Mouse (Mus musculus): ENCODE data around the gene Taf4. TPM values are rescaled to one million over a fixed set of nuclear protein-coding genes. Genes with fewer than 3 reads are reported as not detected.

Gene Taf4
- total and polyA plus RNA-seq, 3 experiments = 6.3 to 21.8 TPM; not detected in 1

DNA sequence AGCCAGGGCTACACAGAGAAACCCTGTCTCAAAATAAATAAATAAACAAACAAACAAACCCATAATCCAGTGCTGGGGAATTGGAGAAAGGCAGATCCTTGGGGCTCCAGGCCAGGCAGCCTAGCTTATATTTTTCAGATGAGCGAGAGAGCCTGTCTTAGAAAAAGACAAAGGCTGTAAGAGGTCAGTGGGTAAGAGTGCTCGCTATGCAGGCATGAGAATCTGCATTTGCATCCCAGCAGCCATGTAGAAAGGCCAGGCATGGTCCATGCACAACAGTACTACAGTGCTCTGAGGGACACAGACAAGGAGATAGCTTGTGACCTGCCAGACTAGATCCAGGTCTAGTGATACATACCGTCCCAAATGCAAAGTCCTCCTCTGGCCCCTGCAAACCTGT lies 6.3 kb upstream of the Taf4 start:
- Histone ChIP-seq H3K27ac (ENCODE audit: control insufficient read depth, low read depth, low read length) (no peak overlapping the region), H3K9ac (ENCODE audit: control insufficient read depth, low read depth, low read length, poor library complexity, severe bottlenecking) (no peak overlapping the region), H3K79me2 (ENCODE audit: control insufficient read depth, insufficient read depth, low read length, poor library complexity) (no peaks in the 10 kb centered on the region), H3K4me3 (ENCODE audit: control insufficient read depth in 1 of 2, insufficient read depth in 1 of 2, low read depth in 2 of 2, low read length in 2 of 2) (no peak overlapping the region), H3K9me3 (replicated peaks; ENCODE audit: insufficient read depth, low read length) (no peaks in the 10 kb centered on the region), H3K36me3 (ENCODE audit: control insufficient read depth in 1 of 2, insufficient read depth in 2 of 2, low read length in 2 of 2) (peaks cover 0 to under 1% of the 10 kb centered on the region in 2 experiments; a peak in 2 of 4 replicates), H3K4me1 (ENCODE audit: control insufficient read depth in 1 of 2, insufficient read depth in 2 of 2, low read length in 2 of 2) (peaks cover 0 to 7% of the 10 kb centered on the region in 2 experiments; a peak in 2 of 4 replicates), H3K27me3 (ENCODE audit: control insufficient read depth in 1 of 2, insufficient read depth in 2 of 2, low read length in 2 of 2) (no peaks in the 10 kb centered on the region)
- TF ChIP-seq TAL1 (IDR thresholded peaks at IDR 0.05; ENCODE audit: low read length) (no peak), EP300 (IDR thresholded peaks at IDR 0.05; ENCODE audit: low read depth in 1 of 2, low read length in 2 of 2) (no peak), SIN3A (IDR thresholded peaks at IDR 0.05; ENCODE audit: low read length) (no peak), BHLHE40 (IDR thresholded peaks at IDR 0.05; ENCODE audit: borderline replicate concordance, low read depth, low read length) (no peak), TCF12 (IDR thresholded peaks at IDR 0.05; ENCODE audit: low read depth, low read length) (no peak), ZNF384 (IDR thresholded peaks at IDR 0.05; ENCODE audit: low read depth, low read length) (no peak), MXI1 (IDR thresholded peaks at IDR 0.05; ENCODE audit: low read depth, low read length) (no peak)
- DNase-seq (ENCODE audit: low read depth, low spot score) = no peak

GRCm38 (mm10) chr2:179980616-179981015 lies 4.2 kb upstream of the Taf4 start:
- Histone ChIP-seq H3K36me3 (ENCODE audit: control insufficient read depth in 1 of 2, insufficient read depth in 2 of 2, low read length in 2 of 2) (peaks cover 0 to 5% of the 10 kb centered on the region in 2 experiments; a peak in 2 of 4 replicates), H3K4me3 (ENCODE audit: control insufficient read depth in 1 of 2, insufficient read depth in 1 of 2, low read depth in 2 of 2, low read length in 2 of 2) (no peak overlapping the region), H3K9ac (ENCODE audit: control insufficient read depth, low read depth, low read length, poor library complexity, severe bottlenecking) (no peak overlapping the region), H3K79me2 (ENCODE audit: control insufficient read depth, insufficient read depth, low read length, poor library complexity) (peaks cover 11% of the 10 kb centered on the region), H3K27ac (ENCODE audit: control insufficient read depth, low read depth, low read length) (no peak overlapping the region), H3K4me1 (ENCODE audit: control insufficient read depth in 1 of 2, insufficient read depth in 2 of 2, low read length in 2 of 2) (peaks cover 0 to 11% of the 10 kb centered on the region in 2 experiments; a peak in 3 of 4 replicates), H3K27me3 (ENCODE audit: control insufficient read depth in 1 of 2, insufficient read depth in 2 of 2, low read length in 2 of 2) (no peaks in the 10 kb centered on the region), H3K9me3 (replicated peaks; ENCODE audit: insufficient read depth, low read length) (no peaks in the 10 kb centered on the region)
- TF ChIP-seq EP300 (IDR thresholded peaks at IDR 0.05; ENCODE audit: low read depth in 1 of 2, low read length in 2 of 2) (no peak), UBTF (IDR thresholded peaks at IDR 0.05; ENCODE audit: borderline replicate concordance, insufficient read depth, low read depth, low read length) (no peak), TCF12 (IDR thresholded peaks at IDR 0.05; ENCODE audit: low read depth, low read length) (no peak), RCOR1 (IDR thresholded peaks at IDR 0.05; ENCODE audit: low read depth, low read length) (no peak), CTCF (IDR thresholded peaks at IDR 0.05 in 2 of 3, conservative IDR thresholded peaks at IDR 0.05 in 1 of 3; ENCODE audit: control insufficient read depth in 1 of 3, insufficient read depth in 1 of 3, low read depth in 2 of 3, low read length in 3 of 3, poor library complexity in 1 of 3, severe bottlenecking in 1 of 3) (no peak), RAD21 (IDR thresholded peaks at IDR 0.05; ENCODE audit: low read depth, low read length) (no peak), TAL1 (IDR thresholded peaks at IDR 0.05; ENCODE audit: low read length) (no peak), NELFE (IDR thresholded peaks at IDR 0.05; ENCODE audit: low read depth, low read length) (no peak), USF2 (IDR thresholded peaks at IDR 0.05; ENCODE audit: borderline replicate concordance in 1 of 2, insufficient read depth in 1 of 2, low read depth in 1 of 2, low read length in 2 of 2) (no peak), POLR2AphosphoS5 (IDR thresholded peaks at IDR 0.05; ENCODE audit: borderline replicate concordance, low read depth, low read length) (no peak), ZC3H11A (IDR thresholded peaks at IDR 0.05; ENCODE audit: low read depth, low read length) (no peak), E2F4 (IDR thresholded peaks at IDR 0.05; ENCODE audit: borderline replicate concordance, low read depth, low read length) (no peak), CHD1 (IDR thresholded peaks at IDR 0.05; ENCODE audit: low read depth, low read length) (no peak)
- DNase-seq (ENCODE audit: low read depth, low spot score) = no peak
